Mouse (Mus musculus) cerebellum, adult (tissue): ENCODE measurements at regions not wholly inside any gene's neighbourhood (a gene's known extent, or its start where the extent isn't known, plus 50 kb on each side); places are given as distances from the start of the nearest gene placed in this dataset.
A peak's percentile ranks its signal among the peaks of the same experiment; 100 is the strongest.

Experiments
- ATAC-seq: cut with Nextera tagmentation; 2 replicates; pipeline ENCODE4 v1.9.2; 2017; ENCODE audit warnings: mild to moderate bottlenecking, moderate library complexity, mixed read lengths; ENCODE audit not compliant: insufficient number of reproducible peaks, low FRiP score, low TSS enrichment

DNA sequence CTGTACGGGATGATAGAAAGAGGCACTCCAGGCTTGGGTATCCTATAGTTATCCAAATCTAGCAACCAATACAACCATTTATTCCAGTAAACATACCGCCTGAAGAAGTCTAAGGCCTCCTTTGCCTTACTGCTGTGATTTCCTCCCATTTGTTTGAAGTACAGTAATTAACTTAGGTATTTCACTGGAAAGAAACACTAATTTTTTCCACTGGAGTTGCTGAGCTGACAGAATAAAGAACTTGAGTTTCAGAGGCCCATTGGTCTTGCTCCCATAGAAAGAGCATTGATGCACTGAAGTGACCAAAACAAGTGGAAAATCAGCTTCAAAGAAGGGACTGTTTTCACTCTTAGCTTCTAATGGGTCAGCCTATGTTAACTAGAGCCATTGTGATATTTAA is 1100.8 kb upstream of the Gm7489 start:
- ATAC-seq, result no peak

DNA sequence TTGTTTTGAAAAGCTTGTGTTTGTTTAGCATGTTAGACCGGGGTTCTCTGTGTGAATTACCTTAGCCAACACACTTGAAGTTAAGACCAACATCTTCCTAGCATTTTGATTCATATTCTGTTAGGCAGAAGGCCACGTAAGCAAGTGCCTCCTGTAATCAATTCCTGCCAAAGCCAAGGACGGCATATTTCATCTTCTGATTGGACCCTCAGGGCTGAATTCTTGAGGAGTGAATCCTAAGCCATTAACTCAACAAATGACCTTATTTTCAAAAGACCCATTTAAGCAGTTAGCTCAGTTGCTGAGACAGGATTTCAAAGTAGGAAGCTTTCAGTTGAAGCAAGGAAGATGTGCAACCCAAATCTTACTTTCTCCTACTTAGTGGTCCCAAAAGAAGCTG is 1099.5 kb upstream of the Gm7489 start:
- no peak for ATAC-seq

DNA sequence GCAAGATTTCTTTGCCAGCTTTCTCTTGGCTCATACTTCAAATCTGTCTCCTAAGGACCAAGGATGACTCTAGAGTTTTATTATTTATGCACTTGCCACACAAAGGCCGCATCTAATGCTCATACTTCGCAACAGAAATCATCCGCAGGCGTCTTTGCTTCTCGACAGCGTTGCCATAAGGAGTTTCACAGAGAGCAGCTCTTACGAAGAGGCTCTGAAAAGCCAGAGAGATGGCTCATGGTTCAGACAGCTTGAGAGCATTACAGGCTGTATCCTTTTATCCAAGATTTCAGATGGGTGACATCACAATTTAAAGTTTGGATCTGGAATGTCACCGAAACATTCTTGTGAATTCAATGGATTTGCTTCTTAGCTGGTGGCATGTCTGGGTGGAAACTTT is 1098.7 kb upstream of the Gm7489 start:
- ATAC-seq, result no peak

DNA sequence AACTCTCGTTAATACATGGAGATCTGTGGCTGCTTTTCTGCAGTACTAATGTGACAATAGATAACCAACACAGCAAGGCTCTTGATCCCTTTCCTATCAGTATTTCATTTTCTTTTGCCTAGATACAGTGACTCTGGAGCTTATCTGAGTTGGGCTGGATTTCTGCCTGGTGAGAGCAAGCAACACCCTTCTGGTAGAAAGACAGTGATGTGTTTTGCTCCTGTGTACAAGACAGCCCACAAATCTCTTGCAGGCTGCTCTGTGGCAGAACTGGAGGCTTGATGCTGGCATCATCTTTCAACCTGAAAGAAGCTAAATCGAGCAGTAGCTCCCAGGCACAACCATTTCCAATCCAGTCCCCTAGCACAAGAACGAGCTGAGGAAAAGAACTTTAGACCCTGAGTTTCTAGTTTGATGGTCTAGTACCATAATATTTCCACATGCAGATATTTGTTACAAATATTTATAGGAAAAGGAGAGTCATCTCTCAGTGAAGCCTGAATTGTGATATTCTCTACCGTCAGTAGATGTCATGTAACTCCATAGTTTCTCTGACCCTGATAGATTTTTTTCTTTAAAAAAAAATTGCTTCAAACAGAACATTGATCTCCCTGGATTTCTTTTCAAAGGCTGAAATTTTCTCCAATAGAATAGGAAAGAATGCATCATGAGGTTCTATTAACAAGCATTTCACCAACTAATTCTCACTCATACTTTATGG is 1079.1 kb upstream of the Gm7489 start:
- no peak for ATAC-seq

DNA sequence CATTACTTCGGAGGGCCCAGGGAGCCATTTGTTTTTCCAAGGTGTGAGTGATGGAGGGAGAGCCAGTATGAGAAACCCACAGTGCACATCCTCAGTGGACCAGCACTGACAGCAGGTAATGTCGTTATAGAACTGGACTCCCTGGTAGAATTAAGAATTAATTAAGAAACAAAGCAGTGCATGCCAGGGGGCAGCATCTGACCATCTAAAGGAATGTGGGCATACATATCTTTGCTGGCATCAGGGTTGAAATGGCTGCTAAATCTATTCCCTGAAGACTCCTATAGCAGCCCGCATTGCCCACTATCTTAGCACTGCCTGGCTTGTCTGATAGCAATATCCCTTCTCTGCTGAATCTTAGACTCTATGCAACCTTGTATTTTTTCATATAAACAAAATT is 1076.1 kb upstream of the Gm7489 start:
- no peak for ATAC-seq

DNA sequence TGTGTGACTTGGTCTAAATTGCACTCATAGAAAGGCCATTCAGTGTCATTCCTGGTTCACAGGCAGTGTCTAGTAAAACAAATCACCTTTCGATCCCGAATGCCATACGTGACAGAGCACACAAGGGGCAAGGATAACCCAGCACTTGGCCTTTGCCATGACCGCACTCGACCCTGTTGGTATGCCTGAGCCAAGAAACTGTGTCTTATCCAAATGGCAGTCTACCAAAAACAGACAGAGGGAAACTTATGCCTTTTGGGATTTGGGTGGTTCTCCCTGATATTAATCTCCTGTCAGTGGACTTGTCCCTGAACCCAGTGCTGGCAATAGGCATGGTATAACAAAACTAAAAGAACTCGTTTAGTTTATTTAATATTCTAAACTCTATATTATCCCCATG is 1063.9 kb upstream of the Gm7489 start:
- no peak for ATAC-seq

DNA sequence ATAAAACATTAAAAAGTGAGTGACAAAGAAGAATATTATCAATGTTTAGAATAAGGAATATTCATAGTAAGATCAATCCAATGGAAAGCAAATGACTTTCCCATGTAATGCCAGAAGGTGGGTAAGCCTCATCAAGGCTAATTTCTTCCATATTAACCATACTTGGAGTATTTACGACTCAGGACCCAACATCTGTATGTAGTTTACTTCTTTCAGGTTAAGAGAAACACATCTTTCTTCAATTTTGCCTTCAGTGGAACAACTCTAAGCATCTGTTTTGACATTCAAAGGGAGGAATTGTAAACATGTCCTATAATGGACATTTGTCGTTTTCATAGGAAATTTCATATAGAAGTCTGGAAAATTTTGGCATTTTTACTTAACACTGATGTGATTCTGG is 1047.8 kb upstream of the Gm7489 start:
- ATAC-seq, result no peak

GRCm38 (mm10) chr15:52848132-52848531 is 1036.6 kb upstream of the Gm7489 start:
- ATAC-seq, result no peak

DNA sequence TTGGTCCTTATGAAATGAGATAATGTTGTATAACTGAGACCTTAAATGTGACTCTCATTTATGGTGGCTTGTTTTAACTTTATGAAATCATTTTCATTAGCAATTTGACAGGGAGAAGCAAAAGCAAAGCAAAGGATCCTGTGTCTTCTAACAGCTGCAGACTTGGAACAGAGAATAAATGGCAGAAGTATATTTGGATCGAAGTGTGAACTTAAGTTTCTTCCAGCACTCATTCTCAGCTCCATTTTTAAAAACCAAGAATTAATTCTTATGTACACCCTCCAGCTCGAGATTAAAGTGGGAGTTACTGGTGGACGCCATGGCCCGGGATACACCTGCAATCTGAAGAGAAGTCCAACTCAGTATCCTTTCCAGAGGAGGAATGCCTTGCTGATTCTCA is 1026.0 kb upstream of the Gm7489 start:
- ATAC-seq, result no peak

DNA sequence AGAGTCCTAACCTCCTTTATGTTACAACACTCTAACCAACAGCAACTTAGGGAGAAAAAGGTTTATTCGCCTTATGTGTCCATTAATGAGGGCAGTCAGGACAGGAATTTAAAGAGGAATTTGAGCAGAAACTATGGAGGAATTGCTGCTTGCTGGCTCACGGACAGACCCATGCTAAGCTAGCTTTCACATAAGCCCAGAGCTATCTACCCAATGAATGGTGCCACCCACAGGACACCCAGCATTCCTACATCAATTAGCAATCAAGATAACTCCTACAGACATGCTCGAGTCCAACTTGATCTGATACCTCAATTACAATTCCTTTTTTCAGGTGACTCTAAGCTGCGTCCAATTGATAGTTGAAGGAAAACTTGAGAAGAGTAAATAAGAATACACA is 1021.2 kb upstream of the Gm7489 start:
- ATAC-seq, result no peak

DNA sequence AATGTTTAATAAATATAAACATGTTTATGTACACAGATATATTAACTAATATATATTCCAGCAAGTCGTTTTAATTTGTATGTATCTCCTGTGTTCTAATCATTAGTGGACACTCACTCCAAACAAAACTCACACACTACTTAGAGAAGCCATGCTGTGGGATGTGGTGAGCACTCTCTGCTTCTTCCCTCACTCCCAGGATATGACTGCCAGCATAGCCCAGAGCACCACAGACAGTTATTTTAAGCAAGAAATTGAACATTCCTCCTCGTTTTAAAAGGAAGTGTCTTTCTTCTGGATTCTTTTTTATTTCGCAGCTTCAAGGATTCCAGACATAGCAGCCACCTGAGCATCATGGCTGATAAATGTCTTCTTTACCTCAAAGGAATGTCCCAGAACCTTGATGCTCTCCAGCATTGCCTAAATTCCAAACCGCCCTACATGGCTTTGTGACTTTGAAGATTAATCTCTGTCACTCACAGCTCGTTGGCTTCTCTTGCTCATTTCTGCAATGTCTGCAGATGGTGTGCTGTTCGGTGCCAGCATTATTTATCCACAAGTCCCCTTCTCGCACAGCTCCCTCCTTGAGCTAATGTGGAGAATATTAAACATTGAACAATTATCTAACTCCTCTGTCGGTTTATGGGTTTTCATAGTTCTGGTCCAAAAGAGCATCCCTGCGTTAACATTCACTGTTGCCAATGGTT is 992.3 kb upstream of the Gm7489 start:
- no peak for ATAC-seq

- no peak for ATAC-seq
Measured at GRCm38 (mm10) chr15:52898107-52898506, 986.6 kb upstream of the Gm7489 start.

DNA sequence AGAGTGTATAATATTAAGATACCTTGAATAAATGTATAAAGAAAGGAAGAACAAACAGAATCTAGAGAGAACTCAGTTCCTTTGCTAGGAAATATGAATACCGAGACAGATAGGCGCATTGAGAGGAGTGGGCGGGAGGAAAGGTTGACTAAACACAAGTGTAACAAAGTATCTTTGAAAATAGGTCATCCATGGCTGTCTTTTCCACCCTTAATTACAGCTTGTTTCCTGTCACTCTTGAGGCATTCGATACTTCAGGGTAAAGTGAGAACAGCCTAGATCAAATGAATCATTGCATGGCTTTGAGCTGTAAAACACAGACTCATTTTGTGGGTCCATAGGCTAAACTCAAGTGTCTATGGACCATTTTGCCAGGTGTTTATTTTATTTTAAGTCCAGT is 985.3 kb upstream of the Gm7489 start:
- no peak for ATAC-seq

DNA sequence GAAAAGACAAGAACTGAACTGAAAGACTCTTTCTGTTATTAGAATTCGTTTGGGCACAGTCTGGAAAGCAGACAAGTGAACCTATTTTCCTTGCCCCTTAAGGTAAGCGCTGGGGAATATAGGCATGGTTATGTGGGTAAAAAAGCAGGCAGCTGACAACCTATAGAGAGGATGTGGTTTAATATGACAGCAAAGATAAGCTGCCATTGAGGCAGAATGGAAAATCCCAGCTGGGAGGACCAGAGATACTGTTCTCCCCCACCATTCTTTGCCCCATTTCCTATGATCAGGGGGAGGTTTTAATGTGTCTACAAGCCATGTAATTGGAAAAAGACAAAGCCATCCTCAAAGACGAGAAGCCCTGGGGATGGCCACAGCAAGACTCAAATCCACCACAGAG is 984.9 kb upstream of the Gm7489 start:
- no peak for ATAC-seq

DNA sequence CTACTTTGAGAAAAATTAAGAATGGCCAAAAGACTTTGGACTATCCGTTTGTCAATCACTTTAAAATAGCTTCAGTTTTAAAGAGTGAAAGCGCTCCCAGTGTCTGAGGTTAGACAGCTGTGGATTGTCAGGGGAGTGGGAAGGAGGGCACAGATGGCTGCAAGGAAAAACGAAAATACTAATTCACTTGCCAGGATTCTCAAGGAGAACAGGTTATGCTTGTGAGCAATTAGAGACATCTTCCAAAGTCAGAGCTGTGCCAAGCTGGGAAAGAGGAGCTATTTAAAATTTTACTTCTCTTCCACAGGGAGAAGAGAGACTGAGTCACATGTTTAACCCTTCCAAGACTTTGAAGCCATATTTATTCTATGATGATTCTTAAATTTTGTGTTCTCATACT is 979.5 kb upstream of the Gm7489 start:
- ATAC-seq, result no peak

- no peak for ATAC-seq
Measured at GRCm38 (mm10) chr15:52907217-52907616, 977.5 kb upstream of the Gm7489 start.

DNA sequence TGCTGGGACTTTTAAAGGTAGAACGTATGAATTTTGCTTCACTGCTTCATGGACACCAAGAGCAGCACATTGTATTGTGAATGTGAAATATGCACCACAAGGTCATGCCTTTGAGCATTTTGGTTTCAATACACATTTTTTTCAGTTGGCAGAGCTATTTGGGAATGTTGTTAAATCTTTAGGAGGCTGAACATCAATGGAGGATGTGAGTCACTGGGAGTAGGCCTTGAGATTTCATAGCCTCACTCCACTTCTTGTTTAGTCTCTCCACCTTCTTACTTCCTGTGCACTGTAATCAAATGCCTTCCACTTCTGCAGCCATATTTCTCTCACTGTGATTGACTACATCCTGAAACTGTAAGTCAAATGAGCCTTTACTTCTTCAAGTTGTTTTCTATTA is 962.4 kb upstream of the Gm7489 start:
- ATAC-seq, result no peak

DNA sequence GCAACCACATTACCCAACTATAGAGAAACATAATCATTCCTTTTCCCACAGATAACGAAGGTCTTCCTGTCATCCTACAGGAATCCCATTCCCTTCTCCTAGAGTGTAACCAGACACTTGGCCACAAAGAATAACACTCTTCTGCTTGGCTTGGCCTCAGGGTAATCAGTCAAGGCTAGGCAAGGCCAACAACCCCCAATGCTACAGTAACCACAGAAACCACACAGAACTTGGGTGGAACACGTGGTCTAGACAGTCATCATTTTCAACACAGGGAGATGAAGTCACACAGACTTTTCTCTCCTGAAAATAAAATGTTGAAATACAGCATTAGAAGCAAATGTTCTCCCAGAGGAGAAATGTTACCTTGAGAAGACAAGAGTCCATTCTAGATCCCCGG is 956.3 kb upstream of the Gm7489 start:
- no peak for ATAC-seq

GRCm38 (mm10) chr15:52937138-52937537 is 947.6 kb upstream of the Gm7489 start:
- peak; percentile 77 for ATAC-seq

DNA sequence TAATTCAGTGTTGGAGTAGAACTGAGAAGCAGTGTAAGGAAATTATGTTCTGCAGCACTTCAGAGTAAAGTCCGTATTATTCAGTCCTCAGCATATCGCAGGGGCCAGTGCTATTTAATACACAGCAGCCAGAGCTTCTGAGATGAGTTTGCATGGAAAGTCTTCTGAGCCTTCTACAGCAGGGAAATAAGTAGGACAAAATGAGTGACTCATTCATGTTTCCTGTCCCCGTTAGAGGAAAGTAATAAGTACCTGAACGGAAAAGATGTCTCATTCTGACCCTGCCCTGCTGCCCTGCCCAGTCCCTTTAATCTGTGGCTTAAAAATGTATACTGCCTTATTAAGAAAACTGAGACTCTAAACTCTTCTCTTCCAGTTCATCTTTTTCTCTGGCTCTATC is 940.1 kb upstream of the Gm7489 start:
- ATAC-seq, result no peak

DNA sequence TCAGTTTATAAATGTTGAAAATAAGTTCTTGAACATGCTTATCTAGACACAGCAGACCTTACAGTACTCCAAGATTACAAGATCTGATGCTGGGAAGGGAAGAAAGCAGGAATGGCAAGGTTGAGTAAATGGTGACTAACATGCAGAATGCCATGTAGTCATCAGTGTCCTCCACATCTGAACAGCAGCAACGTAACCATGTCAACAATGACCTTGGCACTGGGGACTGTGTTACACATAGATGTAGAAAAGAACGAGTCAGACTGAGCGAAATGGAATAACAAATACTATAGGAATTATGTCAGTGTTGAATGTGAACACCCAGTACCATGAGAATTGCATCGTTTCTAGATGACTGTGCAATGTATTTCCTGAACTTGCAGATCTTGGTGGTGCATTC is 936.5 kb upstream of the Gm7489 start:
- no peak for ATAC-seq

- ATAC-seq, result no peak
Measured at GRCm38 (mm10) chr15:52953480-52953879, 931.2 kb upstream of the Gm7489 start.
